Mouse (Mus musculus) neutrophil, adult 83 days (primary cell): ENCODE data around the gene Pabpn1l. TPM values are rescaled to one million over a fixed set of nuclear protein-coding genes. Genes with fewer than 3 reads are reported as not detected.

ENCODE experiments used
- total RNA-seq, 2 experiments: library from RNA; stranded (reverse); gene quantifications; one replicate each; pipeline ENCODE4 v1.2.4; 2023

Gene Pabpn1l
- not detected for total RNA-seq

DNA sequence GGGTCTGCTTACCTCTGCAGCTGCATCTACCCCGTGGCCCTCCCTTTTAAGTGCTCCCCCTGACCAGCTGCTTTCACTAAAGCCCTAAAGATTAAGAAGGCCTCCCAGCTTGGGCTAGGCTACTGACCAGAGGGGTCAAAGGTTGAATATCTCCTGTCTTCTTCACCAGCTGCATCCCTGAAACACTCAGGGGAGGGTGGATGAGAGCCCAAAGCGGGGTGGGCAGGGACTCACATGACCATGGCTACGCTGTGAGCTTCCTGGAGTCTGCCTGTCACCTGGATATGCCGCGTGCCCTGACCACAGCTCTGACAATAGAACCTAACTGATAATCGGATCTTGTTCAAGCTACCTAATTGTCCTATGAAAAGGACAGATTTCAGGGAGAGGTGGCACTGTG is at the start of gene Pabpn1l:
Gene Pabpn1l (minus strand): TSS at position 13 of the 400 bp plus-strand sequence.

DNA sequence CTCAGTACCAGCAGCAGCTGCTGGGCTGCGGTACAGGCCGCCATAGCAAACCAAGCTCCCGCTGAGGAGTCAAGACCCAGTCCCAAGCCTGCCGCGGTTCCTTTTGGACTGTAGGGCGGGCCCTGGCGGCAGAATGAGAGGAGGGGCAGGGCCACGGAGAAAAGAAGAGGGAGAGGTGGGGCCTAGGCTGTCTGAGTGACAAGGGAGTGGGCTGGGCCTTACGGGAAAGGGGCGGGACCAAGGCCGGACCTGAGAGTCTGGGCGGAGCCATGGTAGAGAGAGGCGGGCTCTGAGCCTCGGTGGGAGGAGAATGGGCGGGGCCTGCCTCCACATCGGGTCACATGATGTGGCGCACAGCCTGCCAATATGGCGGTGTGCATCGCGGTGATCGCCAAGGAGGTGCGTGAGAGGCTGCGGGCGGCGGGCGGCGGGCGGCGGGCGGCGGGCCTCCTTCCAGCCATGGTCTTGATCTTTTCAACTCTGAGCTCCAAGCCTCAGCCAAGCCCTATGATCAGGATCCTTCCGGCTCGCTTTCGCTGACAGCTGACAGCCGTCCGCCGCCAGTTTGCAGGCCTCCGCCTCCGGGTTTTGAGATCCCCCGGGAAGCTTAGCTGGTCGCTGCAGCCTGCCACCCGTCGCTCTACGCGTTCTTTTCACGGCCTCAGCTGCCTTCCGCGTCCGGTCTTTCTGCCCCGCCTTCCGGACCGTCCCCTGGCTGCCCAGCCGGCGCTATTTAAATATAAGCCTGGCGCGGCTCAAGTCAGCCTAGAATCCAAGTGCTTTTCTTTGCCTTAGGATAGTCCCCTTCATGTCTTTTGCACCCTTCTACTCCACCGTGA is 11.0 kb downstream of the Pabpn1l start, which contains the start of the genes Galns and Trappc2l:
Gene Galns (minus strand): TSS at position 169 of the 839 bp plus-strand sequence.
Gene Trappc2l (plus strand): TSS at position 346 of the 839 bp plus-strand sequence.

DNA sequence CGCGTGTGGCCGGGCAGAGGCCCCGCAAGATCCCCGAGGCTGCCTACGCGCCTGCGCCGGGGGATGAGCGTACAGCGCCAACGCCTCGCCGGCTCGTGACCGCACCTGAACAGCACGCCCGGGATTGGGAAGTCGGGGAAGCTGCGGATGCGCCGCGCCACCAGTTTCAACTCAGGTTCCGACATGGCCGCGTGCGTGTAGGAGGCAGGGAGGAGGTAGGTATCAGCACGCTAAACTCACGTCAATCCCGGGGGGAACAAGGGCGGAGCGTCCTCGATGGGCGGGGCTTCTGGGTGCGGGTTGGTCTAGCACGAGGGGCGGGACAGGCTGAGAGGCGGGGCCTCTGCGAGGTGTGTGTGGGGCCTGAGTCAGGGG is 45.9 kb downstream of the Pabpn1l start, which contains the start of gene Aprt:
Gene Aprt (minus strand): TSS at position 262 of the 375 bp plus-strand sequence.

Other genes starting within 250 kb of the Pabpn1l start
- 10 to 100 TPM; 55.6 to 56.3 TPM for gene Zc3h18, start 246.1 kb downstream of the Pabpn1l start, total RNA-seq
- not detected for gene Il17c, start 200.7 kb downstream of the Pabpn1l start, total RNA-seq
- 100 to 1,000 TPM; 778 to 797 TPM for gene Cyba, start 189.8 kb downstream of the Pabpn1l start, total RNA-seq
- 10 to 100 TPM in 1 of 2 experiments, 1 to 10 TPM in 1; 8.6 to 10.3 TPM for gene Mvd, start 179.3 kb downstream of the Pabpn1l start, total RNA-seq
- gene Snai3, start 162.0 kb downstream of the Pabpn1l start, total RNA-seq: not detected
- 10 to 100 TPM; 46.3 to 60.3 TPM for gene Rnf166, start 146.7 kb downstream of the Pabpn1l start, total RNA-seq
- gene Ctu2, start 146.6 kb downstream of the Pabpn1l start, total RNA-seq: 10 to 100 TPM; 10.5 to 12.6 TPM
- 10 to 100 TPM; 36.0 to 51.0 TPM for gene Piezo1, start 71.4 kb downstream of the Pabpn1l start, total RNA-seq
- gene Cdt1, start 54.7 kb downstream of the Pabpn1l start, total RNA-seq: 10 to 100 TPM; 51.4 to 59.5 TPM
- gene Aprt, start 45.8 kb downstream of the Pabpn1l start, total RNA-seq: 100 to 1,000 TPM; 172 to 173 TPM
- gene Galns, start 11.3 kb downstream of the Pabpn1l start, total RNA-seq: 10 to 100 TPM; 72.6 to 77.7 TPM
- 10 to 100 TPM; 37.4 to 43.3 TPM for gene Trappc2l, start 11.1 kb downstream of the Pabpn1l start, total RNA-seq
- gene Cbfa2t3, start 76.4 kb upstream of the Pabpn1l start, total RNA-seq: 10 to 100 TPM; 20.6 to 29.3 TPM
- gene Acsf3, start 152.7 kb upstream of the Pabpn1l start, total RNA-seq: 1 to 10 TPM; 7.3 to 7.9 TPM
- under 1 TPM in 1 of 2 experiments, not detected in 1; 0.11 TPM for gene Cdh15, start 225.2 kb upstream of the Pabpn1l start, total RNA-seq